Mouse (Mus musculus) heart, postnatal 0 days (tissue): ENCODE data around the gene Rps27rt.

ENCODE experiments used
- CTCF ChIP-seq: IDR thresholded peaks from 2 replicates; pipeline ENCODE4 v1.5.1; 2016; ENCODE audit warnings: antibody characterized with exemption, control low read depth, low read depth
- EP300 ChIP-seq: IDR thresholded peaks from 2 replicates; pipeline ENCODE4 v1.6.1; 2016; ENCODE audit warnings: antibody characterized with exemption, low read depth

DNA sequence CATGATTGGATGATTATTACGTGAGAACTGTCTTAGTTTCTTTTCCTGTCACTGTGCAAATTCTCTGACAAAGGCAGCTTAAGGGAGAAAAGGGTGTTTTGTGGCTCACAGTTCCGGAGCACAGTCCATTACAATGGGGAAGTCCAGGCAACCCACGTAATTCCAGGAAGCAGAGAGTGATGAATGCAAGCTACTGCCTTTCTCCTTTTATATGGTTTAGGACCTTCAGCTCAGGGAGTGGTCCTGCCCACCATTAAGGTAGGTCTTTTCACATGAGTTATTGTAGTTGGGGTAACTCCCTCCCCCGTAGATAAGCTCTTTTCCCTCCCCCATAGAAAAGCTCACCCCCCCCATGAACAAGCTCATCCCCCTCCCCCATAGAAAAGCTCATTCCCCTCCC lies 48.0 kb upstream of the Rps27rt start:
- TF ChIP-seq CTCF, result no peak
- TF ChIP-seq EP300, result no peak
